Mouse (Mus musculus) lung, adult 2 months (tissue): ENCODE measurements around the gene Pgbd1.

Source experiments
- CTCF ChIP-seq: fragments of 200-500 bp; IDR thresholded peaks from 2 replicates; pipeline ENCODE4 v1.5.1; 2011; ENCODE audit warnings: mild to moderate bottlenecking, low read length, control low read depth; ENCODE audit not compliant: insufficient read depth
- POLR2A ChIP-seq: fragments of 200-500 bp; IDR thresholded peaks from 2 replicates; pipeline ENCODE4 v1.6.1; 2011; ENCODE audit warnings: low read depth, mild to moderate bottlenecking, control low read depth, low read length, borderline replicate concordance; ENCODE audit errors: extremely low read depth

- TF ChIP-seq CTCF (no peak), POLR2A (no peak)
Measured at GRCm38 (mm10) chr13:21435476-21435875, 5.4 kb downstream of the Pgbd1 start.
